Mouse (Mus musculus): ENCODE results near the gene Mrtfa.

DNA sequence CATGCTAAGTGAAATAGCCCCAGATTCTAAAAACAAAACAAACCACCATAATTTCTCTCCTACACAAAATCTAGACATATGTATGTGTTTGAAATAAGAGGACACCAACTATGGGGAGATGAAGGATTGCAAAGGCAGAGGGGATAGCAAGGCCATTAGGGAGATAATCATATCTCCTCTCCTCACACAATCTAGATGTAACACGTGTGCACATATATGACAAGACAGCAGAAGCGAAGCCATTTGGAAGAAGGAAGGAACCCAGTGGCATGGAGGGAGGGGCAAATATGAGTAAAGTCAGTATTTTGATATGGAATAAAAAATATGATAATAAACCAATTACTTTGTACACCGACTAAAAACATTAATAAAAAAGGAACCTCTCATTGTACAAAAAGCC, 91.9 kb downstream of the Mrtfa start:
- TF ChIP-seq CTCF (IDR thresholded peaks at IDR 0.05; ENCODE audit: low read depth, low read length) (no peak), POLR2A (IDR thresholded peaks at IDR 0.05; ENCODE audit: borderline replicate concordance, low read depth, low read length) (no peak)
